Mouse (Mus musculus) G1E (cell line): Measurements from ENCODE around the gene Cdh22.

Source experiments
- CTCF ChIP-seq: IDR thresholded peaks from 2 replicates; pipeline ENCODE4 v1.5.1; 2012; ENCODE audit warnings: low read depth, low read length, inconsistent platforms, mixed read lengths
- GATA1 ChIP-seq: IDR thresholded peaks from 2 replicates; pipeline ENCODE4 v1.6.1; 2012; ENCODE audit warnings: borderline replicate concordance, low read length, inconsistent platforms, mixed read lengths
- POLR2AphosphoS5 ChIP-seq: IDR thresholded peaks from 2 replicates; pipeline ENCODE4 v1.6.1; 2012; ENCODE audit warnings: low read depth, low read length, inconsistent platforms; ENCODE audit not compliant: insufficient replicate concordance
- TAL1 ChIP-seq: conservative IDR thresholded peaks from 2 replicates; pipeline ENCODE4 v1.6.1; 2012; ENCODE audit warnings: low read depth, low read length, inconsistent platforms, mixed read lengths

DNA sequence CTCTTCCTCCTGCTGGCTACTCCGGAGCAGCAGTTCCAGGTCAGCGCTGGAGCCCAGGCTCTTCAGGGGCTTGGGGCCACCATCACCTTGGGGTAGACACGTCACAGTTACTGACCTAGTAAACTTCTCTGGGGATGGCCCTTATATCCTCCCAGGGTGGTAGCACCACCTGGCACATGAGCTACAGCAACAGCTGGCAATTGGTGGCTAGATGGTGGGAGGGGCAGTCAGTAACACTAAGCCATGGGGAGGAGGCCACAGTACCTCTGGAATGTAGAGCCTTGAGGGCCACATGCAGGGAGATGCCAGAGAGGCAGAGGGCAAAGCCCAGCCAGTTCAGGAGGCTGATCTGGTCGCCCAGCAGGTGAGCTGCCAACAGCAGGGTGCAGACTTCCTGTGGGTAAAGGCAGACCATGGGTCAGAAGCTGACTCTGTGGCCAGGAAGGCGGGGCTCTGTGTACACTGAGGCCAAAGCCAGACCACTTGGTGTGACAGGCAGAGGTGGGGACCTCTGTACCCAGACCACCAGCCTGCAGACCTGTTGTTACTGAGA, 42.6 kb upstream of the Cdh22 start:
- TF ChIP-seq GATA1: no peak
- no peak for TF ChIP-seq CTCF
- no peak for TF ChIP-seq POLR2AphosphoS5
- TF ChIP-seq TAL1: no peak
